Mouse (Mus musculus): Measurements from ENCODE around the gene Platr17. TPM values are rescaled to one million over a fixed set of nuclear protein-coding genes. Genes with fewer than 3 reads are reported as not detected.

The Platr17 gene
- polyA plus RNA-seq, 1 experiment from 2014 or later = 0.26 TPM

DNA sequence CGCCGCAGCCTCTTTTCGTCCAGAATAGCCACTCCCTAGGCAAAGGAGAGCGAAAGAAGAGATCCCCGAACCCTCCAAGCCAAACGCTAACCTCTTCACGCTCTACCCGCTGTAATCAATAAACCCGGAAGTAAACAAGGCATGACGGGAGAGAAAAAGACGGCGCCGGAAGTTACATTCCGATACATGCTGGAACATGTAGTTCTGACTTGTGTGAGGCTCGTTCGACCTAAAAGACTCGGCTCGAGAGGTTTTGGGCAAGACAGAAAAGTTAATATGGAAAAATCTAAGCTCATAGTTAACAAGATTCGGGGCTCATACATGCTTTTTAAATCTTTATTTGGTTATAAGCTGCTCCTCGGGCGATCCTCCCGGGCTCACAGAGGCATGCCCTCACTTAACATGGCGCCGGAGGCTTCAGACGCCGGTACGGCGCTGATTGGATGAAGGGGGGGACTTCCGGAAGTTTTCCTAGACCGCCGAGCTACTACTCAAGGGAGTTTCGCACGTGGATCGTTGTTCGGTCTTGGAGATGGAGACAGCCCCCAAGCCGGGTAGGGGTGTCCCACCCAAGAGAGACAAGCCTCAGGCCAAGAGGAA lies 35.4 kb downstream of the Platr17 start, which contains the start of the genes Pfdn6 and Wdr46:
TSS of gene Pfdn6 (minus strand) at position 138 of the 600 bp plus-strand sequence.
TSS of gene Wdr46 (plus strand) at position 455 of the 600 bp plus-strand sequence.
- under 1% methylated on average over 36 of the region's 36 CpGs for WGBS
- H3K9me3 ChIP-seq (ENCODE audit: control insufficient read depth, low read length) = no peaks in the 10 kb centered on the region
- peak; percentile 78 for ATAC-seq (ENCODE audit: insufficient number of reproducible peaks, insufficient read depth, low FRiP score, low read depth)
- H3K36me3 ChIP-seq (ENCODE audit: control insufficient read depth, insufficient read depth, low read length) = peaks cover 59% of the 10 kb centered on the region
- H3K27me3 ChIP-seq (ENCODE audit: control insufficient read depth, insufficient read depth, low read length) = no peaks in the 10 kb centered on the region
- H3K9ac ChIP-seq (ENCODE audit: low read length) = peak within 1 kb of the TSS; percentile 86
- peaks cover 8 to 19% of the 10 kb centered on the region in 2 experiments for H3K4me1 ChIP-seq (ENCODE audit: control insufficient read depth in 2 of 2, insufficient read depth in 2 of 2, low read length in 2 of 2)
- H3K4me3 ChIP-seq (ENCODE audit: control insufficient read depth in 1 of 2, insufficient read depth in 1 of 2, low read depth in 1 of 2, low read length in 2 of 2) = peak within 1 kb of the TSS; percentile 68 to 78
- 0 out of 4 replicates have a peak within 1 kb of the TSS, but pooled peaks of 1 of the 2 experiments have one; percentile 39 for H3K27ac ChIP-seq (replicated peaks in 1 of 2; ENCODE audit: control insufficient read depth in 1 of 2, insufficient read depth in 1 of 2, low read depth in 2 of 2, low read length in 2 of 2)
- H3K4me2 ChIP-seq (ENCODE audit: low read length) = peak within 1 kb of the TSS; percentile 93

DNA sequence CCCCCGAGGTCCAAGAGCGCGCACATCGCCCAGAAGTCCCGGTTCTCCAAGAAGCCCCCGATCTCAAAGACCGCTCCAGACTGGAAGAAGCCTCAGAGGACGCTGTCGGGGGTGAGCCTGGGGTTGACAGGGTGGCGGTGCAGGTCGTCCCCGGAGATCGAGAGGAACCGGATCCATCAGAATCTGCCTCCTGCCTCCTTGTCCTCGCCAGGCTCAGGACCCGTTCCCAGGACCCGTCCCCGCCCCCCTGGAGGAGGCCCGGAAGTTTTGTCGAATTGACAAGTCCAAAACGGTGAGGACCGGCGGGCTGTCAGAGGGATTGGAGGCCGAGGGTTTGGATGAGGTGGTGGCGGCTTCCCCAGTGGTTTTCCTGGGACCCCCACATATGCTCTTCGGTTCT lies 36.0 kb downstream of the Platr17 start:
- ATAC-seq (ENCODE audit: insufficient number of reproducible peaks, insufficient read depth, low FRiP score, low read depth) = no peak
- 3% methylated on average over 26 of the region's 26 CpGs for WGBS
- Histone ChIP-seq H3K27ac (replicated peaks in 1 of 2; ENCODE audit: control insufficient read depth in 1 of 2, insufficient read depth in 1 of 2, low read depth in 2 of 2, low read length in 2 of 2) (no peak overlapping the region), H3K27me3 (ENCODE audit: control insufficient read depth, insufficient read depth, low read length) (no peaks in the 10 kb centered on the region), H3K4me1 (ENCODE audit: control insufficient read depth in 2 of 2, insufficient read depth in 2 of 2, low read length in 2 of 2) (peaks cover 8 to 19% of the 10 kb centered on the region in 2 experiments), H3K4me3 (ENCODE audit: control insufficient read depth in 1 of 2, insufficient read depth in 1 of 2, low read depth in 1 of 2, low read length in 2 of 2) (peak overlapping the region; percentile 68 to 78), H3K9me3 (ENCODE audit: control insufficient read depth, low read length) (no peaks in the 10 kb centered on the region), H3K4me2 (ENCODE audit: low read length) (peak overlapping the region; percentile 93), H3K9ac (ENCODE audit: low read length) (peak overlapping the region; percentile 86), H3K36me3 (ENCODE audit: control insufficient read depth, insufficient read depth, low read length) (peaks cover 55% of the 10 kb centered on the region)

DNA sequence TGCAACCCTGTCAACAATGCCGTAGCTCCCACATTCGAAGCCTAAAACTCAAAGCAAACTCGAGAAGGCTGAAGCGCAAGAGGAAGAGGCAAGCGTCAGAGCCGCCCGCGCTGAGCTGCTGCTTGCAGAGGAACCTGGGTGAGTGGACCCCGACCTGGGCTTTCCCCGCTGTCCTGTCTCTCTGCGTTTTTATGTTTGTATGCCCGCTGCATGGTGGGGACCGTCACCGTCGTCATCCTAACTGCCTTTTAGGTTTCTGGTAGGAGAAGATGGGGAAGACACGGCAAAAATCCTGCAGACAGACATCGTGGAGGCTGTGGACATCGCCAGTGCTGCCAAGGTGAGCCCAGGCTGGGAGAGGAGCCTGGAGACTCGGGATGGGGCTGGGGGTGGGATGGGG lies 36.4 kb downstream of the Platr17 start:
- peak overlapping the region; percentile 86 for H3K9ac ChIP-seq (ENCODE audit: low read length)
- 56% methylated on average over 19 of the region's 19 CpGs for WGBS
- ATAC-seq (ENCODE audit: insufficient number of reproducible peaks, insufficient read depth, low FRiP score, low read depth) = no peak

DNA sequence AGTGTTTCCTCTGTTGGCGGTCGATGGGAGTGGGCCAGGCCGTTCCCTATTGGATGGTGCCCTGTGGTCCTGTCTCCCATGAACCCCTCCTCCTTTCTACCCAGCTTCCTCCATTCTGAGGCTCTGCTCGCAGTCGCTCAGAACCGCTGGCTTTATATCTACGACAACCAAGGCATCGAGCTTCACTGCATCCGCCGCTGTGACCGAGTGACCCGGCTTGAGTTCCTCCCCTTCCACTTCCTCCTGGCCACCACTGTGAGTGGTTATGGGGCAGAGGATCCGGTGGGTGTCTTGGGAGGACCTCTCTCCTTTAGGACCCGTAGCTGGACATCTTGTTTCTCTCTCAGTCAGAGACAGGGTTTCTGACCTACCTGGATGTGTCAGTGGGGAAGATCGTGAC lies 38.5 kb downstream of the Platr17 start:
- no peak for ATAC-seq (ENCODE audit: insufficient number of reproducible peaks, insufficient read depth, low FRiP score, low read depth)
- Histone ChIP-seq H3K4me1 (ENCODE audit: control insufficient read depth in 2 of 2, insufficient read depth in 2 of 2, low read length in 2 of 2) (peaks cover 8 to 19% of the 10 kb centered on the region in 2 experiments), H3K27ac (replicated peaks in 1 of 2; ENCODE audit: control insufficient read depth in 1 of 2, insufficient read depth in 1 of 2, low read depth in 2 of 2, low read length in 2 of 2) (no peak overlapping the region), H3K9me3 (ENCODE audit: control insufficient read depth, low read length) (no peaks in the 10 kb centered on the region), H3K4me3 (ENCODE audit: control insufficient read depth in 1 of 2, insufficient read depth in 1 of 2, low read depth in 1 of 2, low read length in 2 of 2) (no peak overlapping the region), H3K27me3 (ENCODE audit: control insufficient read depth, insufficient read depth, low read length) (no peaks in the 10 kb centered on the region), H3K36me3 (ENCODE audit: control insufficient read depth, insufficient read depth, low read length) (peaks cover 53% of the 10 kb centered on the region), H3K9ac (ENCODE audit: low read length) (no peak overlapping the region), H3K4me2 (ENCODE audit: low read length) (no peak overlapping the region)
- WGBS = 92% methylated on average over 15 of the region's 15 CpGs

More for the DNA sequence above, 36.4 kb downstream of the Platr17 start:
- H3K27ac ChIP-seq (replicated peaks in 1 of 2; ENCODE audit: control insufficient read depth in 1 of 2, insufficient read depth in 1 of 2, low read depth in 2 of 2, low read length in 2 of 2) = no peak overlapping the region
- no peaks in the 10 kb centered on the region for H3K27me3 ChIP-seq (ENCODE audit: control insufficient read depth, insufficient read depth, low read length)
- H3K9me3 ChIP-seq (ENCODE audit: control insufficient read depth, low read length) = no peaks in the 10 kb centered on the region
- peak overlapping the region; percentile 93 for H3K4me2 ChIP-seq (ENCODE audit: low read length)
- peaks cover 8 to 19% of the 10 kb centered on the region in 2 experiments for H3K4me1 ChIP-seq (ENCODE audit: control insufficient read depth in 2 of 2, insufficient read depth in 2 of 2, low read length in 2 of 2)
- peaks cover 58% of the 10 kb centered on the region for H3K36me3 ChIP-seq (ENCODE audit: control insufficient read depth, insufficient read depth, low read length)
- peak overlapping the region; percentile 68 to 78 for H3K4me3 ChIP-seq (ENCODE audit: control insufficient read depth in 1 of 2, insufficient read depth in 1 of 2, low read depth in 1 of 2, low read length in 2 of 2)

DNA sequence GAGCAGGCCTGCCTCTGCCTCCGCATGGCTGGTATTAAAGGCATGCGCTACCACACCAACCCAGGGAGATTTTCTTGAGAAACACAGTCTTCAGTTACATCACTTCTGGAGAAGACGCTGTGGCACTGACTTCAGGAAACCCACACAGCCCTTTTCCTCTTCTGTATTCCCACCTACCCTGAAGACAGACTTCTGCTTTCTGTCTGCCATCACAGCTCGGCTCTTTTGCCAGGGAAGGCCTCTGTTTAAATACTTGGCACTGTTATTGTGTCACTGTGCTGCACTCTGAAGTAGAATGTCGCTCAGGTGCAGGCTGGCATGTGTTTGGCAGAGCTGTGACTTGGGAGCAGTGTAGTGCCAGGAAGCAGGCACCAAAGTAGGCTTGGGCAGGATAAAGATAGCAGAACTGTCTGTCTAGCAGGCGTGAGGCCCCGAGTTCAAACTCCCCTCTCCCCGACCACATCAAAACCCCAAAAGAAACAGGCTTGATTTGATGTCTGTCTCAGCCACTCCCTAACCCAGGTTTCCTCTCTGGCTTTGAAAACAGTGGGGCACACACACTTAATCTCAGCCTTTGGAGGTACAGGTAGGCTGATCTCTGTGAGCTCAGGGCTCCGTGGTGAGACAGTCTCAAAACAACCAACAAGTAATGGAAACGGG lies 42.6 kb downstream of the Platr17 start:
- ATAC-seq (ENCODE audit: insufficient number of reproducible peaks, insufficient read depth, low FRiP score, low read depth) = no peak
- no peaks in the 10 kb centered on the region for H3K27me3 ChIP-seq (ENCODE audit: control insufficient read depth, insufficient read depth, low read length)
- H3K4me1 ChIP-seq (ENCODE audit: control insufficient read depth in 2 of 2, insufficient read depth in 2 of 2, low read length in 2 of 2) = peaks cover 16 to 23% of the 10 kb centered on the region in 2 experiments
- H3K9me3 ChIP-seq (ENCODE audit: control insufficient read depth, low read length) = no peaks in the 10 kb centered on the region
- H3K4me3 ChIP-seq (ENCODE audit: control insufficient read depth in 1 of 2, insufficient read depth in 1 of 2, low read depth in 1 of 2, low read length in 2 of 2) = no peak overlapping the region
- H3K36me3 ChIP-seq (ENCODE audit: control insufficient read depth, insufficient read depth, low read length) = peaks cover 72% of the 10 kb centered on the region
- no peak overlapping the region for H3K27ac ChIP-seq (replicated peaks in 1 of 2; ENCODE audit: control insufficient read depth in 1 of 2, insufficient read depth in 1 of 2, low read depth in 2 of 2, low read length in 2 of 2)
- 86% methylated on average over 10 of the region's 10 CpGs for WGBS
- no peak overlapping the region for H3K4me2 ChIP-seq (ENCODE audit: low read length)
- no peak overlapping the region for H3K9ac ChIP-seq (ENCODE audit: low read length)

DNA sequence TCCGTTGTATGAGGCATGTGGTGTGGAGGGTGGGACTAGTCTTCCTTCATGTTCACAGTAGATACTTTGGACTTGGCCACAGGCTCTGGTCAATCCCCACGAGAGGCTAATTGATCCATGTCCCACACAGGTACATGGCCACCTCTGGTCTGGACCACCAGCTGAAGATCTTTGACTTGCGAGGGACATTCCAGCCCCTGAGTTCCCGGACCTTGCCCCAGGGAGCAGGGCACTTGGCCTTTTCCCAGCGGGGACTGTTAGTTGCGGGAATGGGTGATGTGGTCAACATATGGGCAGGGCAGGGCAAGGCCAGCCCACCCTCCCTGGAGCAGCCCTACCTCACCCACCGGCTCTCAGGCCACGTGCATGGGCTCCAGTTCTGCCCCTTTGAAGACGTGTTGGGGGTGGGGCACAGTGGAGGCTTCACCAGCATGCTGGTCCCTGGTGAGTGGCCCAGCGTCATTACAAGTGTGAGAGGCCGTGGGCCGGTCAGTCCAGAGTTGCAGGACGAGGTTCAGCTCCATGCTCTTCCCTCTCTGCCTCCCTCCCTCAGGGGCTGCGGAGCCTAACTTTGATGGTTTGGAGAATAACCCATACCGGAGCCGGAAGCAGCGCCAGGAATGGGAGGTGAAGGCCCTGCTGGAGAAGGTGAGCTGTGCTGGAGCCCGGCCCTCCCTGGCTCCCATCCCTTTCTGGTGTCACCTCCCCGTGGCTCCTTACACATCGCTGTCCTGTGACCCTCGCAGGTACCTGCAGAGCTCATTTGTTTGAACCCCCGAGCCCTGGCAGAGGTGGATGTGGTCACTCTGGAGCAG lies 43.4 kb downstream of the Platr17 start:
- Histone ChIP-seq H3K27ac (replicated peaks in 1 of 2; ENCODE audit: control insufficient read depth in 1 of 2, insufficient read depth in 1 of 2, low read depth in 2 of 2, low read length in 2 of 2) (no peak overlapping the region), H3K36me3 (ENCODE audit: control insufficient read depth, insufficient read depth, low read length) (peaks cover 73% of the 10 kb centered on the region), H3K4me2 (ENCODE audit: low read length) (no peak overlapping the region), H3K27me3 (ENCODE audit: control insufficient read depth, insufficient read depth, low read length) (no peaks in the 10 kb centered on the region), H3K9me3 (ENCODE audit: control insufficient read depth, low read length) (no peaks in the 10 kb centered on the region), H3K9ac (ENCODE audit: low read length) (no peak overlapping the region), H3K4me1 (ENCODE audit: control insufficient read depth in 2 of 2, insufficient read depth in 2 of 2, low read length in 2 of 2) (peaks cover 16 to 30% of the 10 kb centered on the region in 2 experiments), H3K4me3 (ENCODE audit: control insufficient read depth in 1 of 2, insufficient read depth in 1 of 2, low read depth in 1 of 2, low read length in 2 of 2) (no peak overlapping the region)
- 83% methylated on average over 21 of the region's 22 CpGs for WGBS
- ATAC-seq (ENCODE audit: insufficient number of reproducible peaks, insufficient read depth, low FRiP score, low read depth) = no peak

DNA sequence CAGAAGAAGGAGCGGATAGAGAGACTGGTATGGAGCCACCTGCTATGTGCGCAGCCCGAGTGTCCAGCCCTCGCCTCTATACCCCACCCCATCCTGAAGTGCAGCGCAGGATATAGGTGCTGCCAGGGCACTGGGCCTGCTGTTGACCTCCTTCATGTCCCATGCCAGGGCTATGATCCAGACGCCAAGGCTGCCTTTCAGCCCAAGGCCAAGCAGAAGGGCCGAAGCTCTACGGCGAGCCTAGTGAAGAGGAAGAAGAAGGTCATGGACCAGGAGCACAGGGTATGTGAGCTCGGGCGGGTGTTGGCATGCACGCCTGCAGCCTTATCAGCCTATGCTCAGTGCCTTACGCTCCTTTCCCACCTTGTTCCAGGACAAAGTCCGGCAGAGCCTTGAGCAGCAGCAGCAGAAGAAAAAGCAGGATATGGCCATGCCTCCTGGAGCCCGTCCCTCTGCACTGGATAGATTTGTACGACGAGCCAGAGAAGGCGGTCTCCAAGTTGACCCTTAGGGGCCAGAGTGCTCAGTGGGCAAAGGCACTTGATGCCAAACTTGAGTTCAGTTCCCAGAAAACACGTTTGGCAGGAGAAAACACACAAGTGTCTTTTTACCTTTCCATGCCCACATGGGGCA lies 44.1 kb downstream of the Platr17 start:
- 88% methylated on average over 19 of the region's 19 CpGs for WGBS
- H3K27ac ChIP-seq (replicated peaks in 1 of 2; ENCODE audit: control insufficient read depth in 1 of 2, insufficient read depth in 1 of 2, low read depth in 2 of 2, low read length in 2 of 2) = no peak overlapping the region
- ATAC-seq (ENCODE audit: insufficient number of reproducible peaks, insufficient read depth, low FRiP score, low read depth) = no peak
- peaks cover 73% of the 10 kb centered on the region for H3K36me3 ChIP-seq (ENCODE audit: control insufficient read depth, insufficient read depth, low read length)
- no peak overlapping the region for H3K4me3 ChIP-seq (ENCODE audit: control insufficient read depth in 1 of 2, insufficient read depth in 1 of 2, low read depth in 1 of 2, low read length in 2 of 2)
- H3K4me1 ChIP-seq (ENCODE audit: control insufficient read depth in 2 of 2, insufficient read depth in 2 of 2, low read length in 2 of 2) = peaks cover 16 to 37% of the 10 kb centered on the region in 2 experiments
- H3K9ac ChIP-seq (ENCODE audit: low read length) = no peak overlapping the region
- no peaks in the 10 kb centered on the region for H3K9me3 ChIP-seq (ENCODE audit: control insufficient read depth, low read length)
- no peaks in the 10 kb centered on the region for H3K27me3 ChIP-seq (ENCODE audit: control insufficient read depth, insufficient read depth, low read length)
- H3K4me2 ChIP-seq (ENCODE audit: low read length) = no peak overlapping the region
